Mouse (Mus musculus) urinary bladder, postnatal 36 days (tissue): Measurements from ENCODE around the gene Gm15127.
"Not testable (repeated sequence)": the region's sequence is repeated elsewhere in the genome, so short reads cannot be mapped to it uniquely, and the experiment has no call there.

Experiments
- DNase-seq, 2 experiments: peaks; one replicate each; pipeline ENCODE4 v3.0.0; 2022; ENCODE audit warnings: low spot score in 2 of 2, mixed read lengths in 1 of 2

Gene Gm15127

GRCm38 (mm10) chrX:148663298-148663697 lies at the start of gene Gm15127:
Gm15127 (plus strand) TSS chrX:148663598.
- not testable (repeated sequence) for DNase-seq

DNA sequence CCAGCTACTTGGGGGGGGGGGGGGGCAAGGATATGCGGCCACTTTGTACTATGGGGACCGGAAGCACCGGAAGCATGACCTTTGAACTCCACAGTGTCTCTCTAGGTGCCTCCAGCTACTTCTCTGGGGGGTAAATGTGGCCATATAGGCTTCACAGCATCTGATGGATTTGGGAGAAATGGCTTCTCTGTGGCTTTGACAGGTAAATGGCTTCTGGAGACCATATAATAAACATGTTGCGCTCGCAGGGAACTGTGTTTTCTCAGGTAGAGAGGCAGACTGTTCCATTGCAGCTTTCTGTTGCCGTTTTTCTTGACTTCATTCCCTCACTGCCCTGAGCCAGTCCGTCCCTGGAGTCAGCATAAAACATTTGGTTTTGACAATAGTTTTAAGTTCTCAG lies 48.3 kb upstream of the Gm15127 start, which contains the start of gene Gm8334:
Gene Gm8334, minus strand, starts transcription at position 101 of the 400 bp plus-strand sequence.
- not testable (repeated sequence) for DNase-seq

GRCm38 (mm10) chrX:148676290-148676689 lies 12.9 kb downstream of the Gm15127 start:
- not testable (repeated sequence) for DNase-seq
